Mouse (Mus musculus): ENCODE data around the gene Elof1. TPM values are rescaled to one million over a fixed set of nuclear protein-coding genes. Genes with fewer than 3 reads are reported as not detected.
A peak's percentile ranks its signal among the peaks of the same experiment; 100 is the strongest.

Elof1 gene
- polyA plus RNA-seq, 1 experiment = 95.3 TPM

- Histone ChIP-seq H3K27me3 (ENCODE audit: control insufficient read depth, insufficient read depth, insufficient read length) (no peaks in the 10 kb centered on the region), H3K4me3 (no peak overlapping the region), H3ac (ENCODE audit: control insufficient read depth, insufficient read length) (no peak overlapping the region), H3K36me3 (ENCODE audit: control insufficient read depth, insufficient read depth) (no peaks in the 10 kb centered on the region), H3K79me2 (ENCODE audit: control insufficient read depth, insufficient read depth) (peaks cover 4% of the 10 kb centered on the region), H3K4me2 (ENCODE audit: low read depth) (no peak overlapping the region)
- TF ChIP-seq REST (IDR thresholded peaks at IDR 0.05; ENCODE audit: insufficient read depth, insufficient read length) = no peak
- TF ChIP-seq TCF12 (IDR thresholded peaks at IDR 0.05; ENCODE audit: insufficient read depth, poor library complexity, severe bottlenecking) = no peak
- TF ChIP-seq SRF (IDR thresholded peaks at IDR 0.05; ENCODE audit: control insufficient read depth, insufficient read length, low read depth) = no peak
- TF ChIP-seq CEBPB (IDR thresholded peaks at IDR 0.05; ENCODE audit: insufficient read depth, poor library complexity, severe bottlenecking) = no peak
- no peak for TF ChIP-seq E2F4 (IDR thresholded peaks at IDR 0.05; ENCODE audit: insufficient read depth)
- no peak for TF ChIP-seq POLR2A (IDR thresholded peaks at IDR 0.05; ENCODE audit: insufficient read length, low read depth)
- no peak for TF ChIP-seq POLR2AphosphoS2 (IDR thresholded peaks at IDR 0.05; ENCODE audit: insufficient read length, low read depth)
- no peak for TF ChIP-seq USF1 (IDR thresholded peaks at IDR 0.05; ENCODE audit: low read depth)
- TF ChIP-seq MYOD1 (IDR thresholded peaks at IDR 0.05; ENCODE audit: control insufficient read depth in 1 of 3, insufficient read length in 2 of 3, low read depth in 2 of 3) = no peak
- TF ChIP-seq MAX (IDR thresholded peaks at IDR 0.05; ENCODE audit: low read depth) = no peak
- no peak for TF ChIP-seq MYOG (IDR thresholded peaks at IDR 0.05; ENCODE audit: control insufficient read depth in 1 of 3, insufficient read depth in 1 of 3, insufficient read length in 2 of 3, low read depth in 2 of 3)
- no peak for TF ChIP-seq TCF3 (IDR thresholded peaks at IDR 0.05; ENCODE audit: insufficient read length, low read depth)
These were observed 29.8 kb downstream of the Elof1 start for GRCm38 (mm10) chr9:22087034-22087618.

- Histone ChIP-seq H3K36me3 (ENCODE audit: control insufficient read depth, insufficient read depth) (no peaks in the 10 kb centered on the region), H3ac (ENCODE audit: control insufficient read depth, insufficient read length) (peak overlapping the region; percentile 24), H3K27me3 (ENCODE audit: control insufficient read depth, insufficient read depth, insufficient read length) (no peaks in the 10 kb centered on the region), H3K4me2 (ENCODE audit: low read depth) (peak overlapping the region; percentile 99), H3K79me2 (ENCODE audit: control insufficient read depth, insufficient read depth) (peaks cover 4% of the 10 kb centered on the region), H3K4me3 (peak overlapping the region; percentile 81)
- no peak for TF ChIP-seq E2F4 (IDR thresholded peaks at IDR 0.05; ENCODE audit: insufficient read depth)
- TF ChIP-seq MYOG (IDR thresholded peaks at IDR 0.05; ENCODE audit: control insufficient read depth in 1 of 3, insufficient read depth in 1 of 3, insufficient read length in 2 of 3, low read depth in 2 of 3) = no peak
- TF ChIP-seq POLR2AphosphoS2 (IDR thresholded peaks at IDR 0.05; ENCODE audit: insufficient read length, low read depth) = no peak
- no peak for TF ChIP-seq REST (IDR thresholded peaks at IDR 0.05; ENCODE audit: insufficient read depth, insufficient read length)
- no peak for TF ChIP-seq CEBPB (IDR thresholded peaks at IDR 0.05; ENCODE audit: insufficient read depth, poor library complexity, severe bottlenecking)
- no peak for TF ChIP-seq SRF (IDR thresholded peaks at IDR 0.05; ENCODE audit: control insufficient read depth, insufficient read length, low read depth)
- no peak for TF ChIP-seq TCF12 (IDR thresholded peaks at IDR 0.05; ENCODE audit: insufficient read depth, poor library complexity, severe bottlenecking)
- no peak for TF ChIP-seq TCF3 (IDR thresholded peaks at IDR 0.05; ENCODE audit: insufficient read length, low read depth)
- TF ChIP-seq MYOD1 (IDR thresholded peaks at IDR 0.05; ENCODE audit: control insufficient read depth in 1 of 3, insufficient read length in 2 of 3, low read depth in 2 of 3) = no peak
- no peak for TF ChIP-seq USF1 (IDR thresholded peaks at IDR 0.05; ENCODE audit: low read depth)
- TF ChIP-seq MAX (IDR thresholded peaks at IDR 0.05; ENCODE audit: low read depth) = no peak
- no peak for TF ChIP-seq POLR2A (IDR thresholded peaks at IDR 0.05; ENCODE audit: insufficient read length, low read depth)
These were observed 31.0 kb downstream of the Elof1 start for GRCm38 (mm10) chr9:22086012-22086411.

GRCm38 (mm10) chr9:22085022-22085834, 31.7 kb downstream of the Elof1 start, which contains the start of gene Ecsit:
Gene Ecsit (minus strand): TSS chr9:22085438.
- Histone ChIP-seq H3K4me3 (peak within 1 kb of the TSS; percentile 81), H3K27me3 (ENCODE audit: control insufficient read depth, insufficient read depth, insufficient read length) (no peaks in the 10 kb centered on the region), H3ac (ENCODE audit: control insufficient read depth, insufficient read length) (peak within 1 kb of the TSS; percentile 24), H3K79me2 (ENCODE audit: control insufficient read depth, insufficient read depth) (peaks cover 4% of the 10 kb centered on the region), H3K36me3 (ENCODE audit: control insufficient read depth, insufficient read depth) (peaks cover 2% of the 10 kb centered on the region), H3K4me2 (ENCODE audit: low read depth) (peak within 1 kb of the TSS; percentile 99)
- TF ChIP-seq TCF12 (IDR thresholded peaks at IDR 0.05; ENCODE audit: insufficient read depth, poor library complexity, severe bottlenecking) (no peak), CEBPB (IDR thresholded peaks at IDR 0.05; ENCODE audit: insufficient read depth, poor library complexity, severe bottlenecking) (no peak), POLR2A (IDR thresholded peaks at IDR 0.05; ENCODE audit: insufficient read length, low read depth) (peak; percentile 80), MYOD1 (IDR thresholded peaks at IDR 0.05; ENCODE audit: control insufficient read depth in 1 of 3, insufficient read length in 2 of 3, low read depth in 2 of 3) (peak in 1 of 3 experiments; percentile 1), MYOG (IDR thresholded peaks at IDR 0.05; ENCODE audit: control insufficient read depth in 1 of 3, insufficient read depth in 1 of 3, insufficient read length in 2 of 3, low read depth in 2 of 3) (no peak), POLR2AphosphoS2 (IDR thresholded peaks at IDR 0.05; ENCODE audit: insufficient read length, low read depth) (peak; percentile 56), SRF (IDR thresholded peaks at IDR 0.05; ENCODE audit: control insufficient read depth, insufficient read length, low read depth) (no peak), REST (IDR thresholded peaks at IDR 0.05; ENCODE audit: insufficient read depth, insufficient read length) (no peak), TCF3 (IDR thresholded peaks at IDR 0.05; ENCODE audit: insufficient read length, low read depth) (no peak), E2F4 (IDR thresholded peaks at IDR 0.05; ENCODE audit: insufficient read depth) (no peak), MAX (IDR thresholded peaks at IDR 0.05; ENCODE audit: low read depth) (no peak), USF1 (IDR thresholded peaks at IDR 0.05; ENCODE audit: low read depth) (peak; percentile 26)

GRCm38 (mm10) chr9:22084667-22085021, 32.3 kb downstream of the Elof1 start:
- Histone ChIP-seq H3K27me3 (ENCODE audit: control insufficient read depth, insufficient read depth, insufficient read length) (no peaks in the 10 kb centered on the region), H3K4me2 (ENCODE audit: low read depth) (peak overlapping the region; percentile 95), H3ac (ENCODE audit: control insufficient read depth, insufficient read length) (peak overlapping the region; percentile 24), H3K79me2 (ENCODE audit: control insufficient read depth, insufficient read depth) (peaks cover 4% of the 10 kb centered on the region), H3K4me3 (peak overlapping the region; percentile 81), H3K36me3 (ENCODE audit: control insufficient read depth, insufficient read depth) (peaks cover 3% of the 10 kb centered on the region)
- TF ChIP-seq E2F4 (IDR thresholded peaks at IDR 0.05; ENCODE audit: insufficient read depth) = no peak
- no peak for TF ChIP-seq MYOG (IDR thresholded peaks at IDR 0.05; ENCODE audit: control insufficient read depth in 1 of 3, insufficient read depth in 1 of 3, insufficient read length in 2 of 3, low read depth in 2 of 3)
- TF ChIP-seq TCF12 (IDR thresholded peaks at IDR 0.05; ENCODE audit: insufficient read depth, poor library complexity, severe bottlenecking) = no peak
- no peak for TF ChIP-seq SRF (IDR thresholded peaks at IDR 0.05; ENCODE audit: control insufficient read depth, insufficient read length, low read depth)
- no peak for TF ChIP-seq TCF3 (IDR thresholded peaks at IDR 0.05; ENCODE audit: insufficient read length, low read depth)
- no peak for TF ChIP-seq REST (IDR thresholded peaks at IDR 0.05; ENCODE audit: insufficient read depth, insufficient read length)
- TF ChIP-seq MYOD1 (IDR thresholded peaks at IDR 0.05; ENCODE audit: control insufficient read depth in 1 of 3, insufficient read length in 2 of 3, low read depth in 2 of 3) = peak in 1 of 3 experiments; percentile 0
- TF ChIP-seq POLR2A (IDR thresholded peaks at IDR 0.05; ENCODE audit: insufficient read length, low read depth) = no peak
- TF ChIP-seq USF1 (IDR thresholded peaks at IDR 0.05; ENCODE audit: low read depth) = no peak
